Mouse (Mus musculus) telencephalon, adult 2 months (tissue): ENCODE results near the gene Pdzd2.

ENCODE experiments used
- DNase-seq: peaks from one replicate; pipeline ENCODE4 v3.0.0-alpha.2; 2011; ENCODE audit warnings: low read depth, low spot score

Pdzd2 gene

DNA sequence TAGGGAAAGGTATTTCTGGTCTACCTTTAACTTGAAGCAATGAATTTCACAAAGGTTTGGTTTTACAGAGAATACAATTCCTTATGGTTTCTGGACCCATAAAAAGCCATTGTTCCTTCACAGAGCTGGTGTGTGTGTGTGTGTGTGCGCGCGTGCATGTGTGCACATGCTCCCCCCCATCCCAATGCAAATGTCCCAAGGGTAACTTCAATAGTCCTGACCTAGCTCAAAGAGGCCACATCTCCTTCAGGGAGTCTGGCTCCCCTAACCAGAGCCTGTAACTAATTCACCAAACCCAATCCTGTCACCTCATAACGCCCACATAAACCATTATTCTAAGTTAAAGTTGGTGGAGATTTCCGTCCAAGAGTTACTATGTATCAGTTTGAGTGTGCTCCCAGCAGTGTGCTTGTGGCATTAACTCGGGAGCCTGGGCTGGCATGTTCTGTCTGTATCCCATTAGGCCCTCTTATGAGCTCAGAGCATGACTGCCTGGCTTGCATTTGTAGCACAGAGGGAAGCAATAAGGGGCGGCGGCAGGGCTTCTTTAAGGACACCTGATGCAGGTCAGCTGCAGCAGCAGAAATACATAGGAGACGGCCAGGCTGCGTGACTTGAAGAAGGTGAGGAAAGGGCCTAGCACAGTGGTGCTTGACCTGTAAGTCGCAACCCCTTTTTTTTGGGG is 200.0 kb downstream of the Pdzd2 start:
- no peak for DNase-seq

DNA sequence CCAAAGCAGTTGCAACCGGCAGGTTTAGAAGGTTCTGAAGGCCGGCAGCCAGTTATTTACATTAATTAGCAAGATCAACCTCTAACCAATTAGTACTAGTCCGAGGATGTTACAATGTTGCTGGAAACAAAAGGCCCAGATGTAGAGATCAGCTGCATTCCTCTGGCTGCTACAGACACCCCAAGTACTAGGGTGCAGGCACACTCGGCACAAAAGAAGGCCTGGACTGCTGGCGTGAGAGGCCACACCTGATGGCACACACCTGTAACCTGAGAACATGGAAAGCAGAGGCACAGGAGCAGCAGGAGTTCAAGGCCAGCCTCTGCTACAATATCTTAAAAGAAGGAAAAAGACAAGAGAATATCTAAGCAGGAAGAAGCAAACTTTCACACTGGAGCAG is 206.5 kb downstream of the Pdzd2 start:
- no peak for DNase-seq

DNA sequence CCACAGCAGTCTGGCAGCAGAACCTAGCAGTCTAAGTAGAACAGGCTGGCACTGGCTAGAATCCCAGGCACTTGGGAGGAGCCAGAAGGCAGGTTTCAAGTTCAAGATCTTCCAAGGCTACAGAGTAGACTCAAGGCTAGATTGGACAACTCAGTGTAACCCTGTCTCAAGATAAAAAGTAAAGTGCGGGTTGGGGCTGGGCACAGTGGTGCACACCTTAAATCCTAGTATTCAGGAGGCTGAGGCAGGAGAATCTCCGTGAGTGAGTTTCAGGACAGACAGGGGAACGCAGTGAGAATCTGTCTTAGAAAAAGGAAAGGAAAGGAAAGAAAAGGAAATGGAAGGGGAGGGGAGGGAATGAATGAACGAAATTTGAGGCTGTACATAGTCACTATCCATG is 207.2 kb downstream of the Pdzd2 start:
- DNase-seq: no peak

DNA sequence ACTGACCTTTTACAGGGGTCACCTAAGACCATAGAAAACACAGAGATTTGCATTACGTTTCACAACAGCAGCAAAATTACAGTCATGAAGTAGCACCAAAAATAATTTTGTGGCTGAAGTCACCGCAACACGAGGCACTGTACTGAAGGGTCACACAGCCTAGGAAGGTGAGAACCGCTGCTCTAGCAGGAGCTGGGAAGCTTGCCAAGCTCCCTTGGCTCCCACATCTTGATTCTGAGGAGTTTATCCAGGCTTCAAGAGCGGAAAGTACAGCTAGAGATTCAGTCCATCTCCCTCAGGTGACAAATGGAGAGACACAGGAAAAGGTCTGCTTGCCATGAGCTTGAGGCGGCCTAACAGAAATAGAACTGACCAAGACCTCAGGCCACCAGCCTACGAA is 216.9 kb downstream of the Pdzd2 start:
- DNase-seq: no peak

DNA sequence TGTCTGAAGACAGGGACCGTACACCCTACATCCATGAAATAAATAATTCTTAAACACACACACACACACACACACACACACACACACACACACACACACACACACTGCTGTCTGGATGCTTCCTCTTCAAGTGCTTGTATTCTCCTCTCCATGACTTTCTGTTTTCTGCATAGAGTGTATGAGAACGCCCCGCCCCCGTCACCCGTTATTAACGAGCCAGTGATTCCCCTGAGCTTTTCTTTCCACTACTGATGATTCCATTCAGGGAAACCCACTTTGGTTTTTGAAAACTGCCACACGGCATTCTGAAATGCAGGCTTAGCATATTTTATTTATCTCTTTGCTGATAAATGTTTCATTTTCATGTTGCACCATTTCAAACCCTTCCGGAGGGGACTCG is 219.4 kb downstream of the Pdzd2 start:
- no peak for DNase-seq

DNA sequence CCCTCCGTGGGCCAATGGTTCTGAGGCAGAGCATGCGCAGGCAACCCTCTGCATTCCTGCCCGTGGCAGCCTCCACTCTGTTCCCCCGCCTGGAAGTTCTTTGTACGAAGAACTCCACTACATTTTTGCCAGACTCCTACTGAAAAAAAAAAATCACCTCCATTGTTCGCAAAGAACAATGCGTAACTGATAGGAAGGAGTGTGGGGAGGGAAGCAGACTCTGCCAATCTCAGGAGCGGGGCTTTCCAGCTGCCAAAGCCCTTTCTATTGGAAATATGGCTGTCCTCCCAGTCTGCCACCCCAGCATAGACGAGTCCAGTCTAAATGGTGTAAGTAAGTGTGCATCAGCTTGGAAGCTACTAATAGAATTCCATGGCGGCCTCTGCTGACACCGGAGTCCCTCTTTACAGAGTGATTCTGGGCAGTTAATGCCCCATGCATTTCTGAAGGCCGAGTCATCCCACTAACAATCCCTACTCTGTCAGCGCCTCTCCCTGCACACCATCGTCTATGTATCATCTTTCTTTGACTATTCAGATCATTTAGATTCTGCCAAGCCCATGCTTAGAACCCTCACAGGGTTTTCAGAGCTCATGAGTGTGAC is 221.3 kb downstream of the Pdzd2 start:
- peak; percentile 40 for DNase-seq

DNA sequence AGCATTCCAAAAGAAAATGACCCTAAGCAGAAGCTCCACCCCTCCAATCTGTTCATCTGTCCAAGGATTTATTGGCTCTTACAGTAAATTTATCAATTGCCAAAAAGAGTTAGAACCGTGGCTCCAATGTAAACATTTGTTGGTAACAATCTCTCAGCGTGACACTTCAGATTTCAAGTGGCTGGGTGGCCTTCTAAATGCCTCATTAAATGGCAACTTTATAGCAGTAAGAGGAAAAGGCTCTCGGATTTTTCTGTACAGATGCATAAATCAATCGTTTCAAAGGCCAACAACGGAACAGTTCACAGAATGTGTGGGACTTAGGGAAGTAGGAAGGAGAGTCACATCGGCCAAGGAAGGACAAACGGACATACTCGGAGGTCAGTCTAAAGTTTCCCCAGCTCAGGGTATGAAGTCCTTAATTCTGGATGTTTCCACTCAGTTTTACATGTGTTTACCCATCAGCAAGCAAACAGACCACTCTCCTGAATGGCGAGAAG is 222.4 kb downstream of the Pdzd2 start:
- no peak for DNase-seq

DNA sequence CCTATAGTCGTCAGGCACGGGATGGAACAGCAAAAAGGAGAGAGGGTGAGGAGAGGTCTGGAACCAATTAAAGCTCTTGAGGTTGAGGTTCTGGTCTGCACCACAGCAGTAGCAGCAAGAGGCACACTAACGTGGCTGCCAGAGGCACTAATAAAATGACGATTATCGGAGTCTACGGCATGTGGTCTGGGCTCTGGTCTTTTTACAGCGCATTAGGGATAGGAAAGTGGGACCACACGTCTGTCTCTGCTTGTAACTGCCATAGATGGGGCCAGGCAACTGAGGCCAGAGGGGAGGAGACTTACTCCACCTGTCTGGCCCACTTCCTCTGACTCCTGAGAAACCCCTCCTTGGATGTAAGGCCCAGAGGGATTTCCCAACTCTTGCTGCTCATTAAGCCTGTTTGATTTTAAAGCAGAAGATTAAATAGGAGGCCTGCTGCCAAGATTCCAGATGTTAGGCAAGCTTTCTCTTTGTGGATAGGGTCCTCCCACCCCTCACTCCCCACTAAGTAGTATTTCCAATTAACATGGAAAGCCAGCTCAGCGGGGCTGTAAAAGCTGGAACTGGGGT is 224.4 kb downstream of the Pdzd2 start:
- no peak for DNase-seq

DNA sequence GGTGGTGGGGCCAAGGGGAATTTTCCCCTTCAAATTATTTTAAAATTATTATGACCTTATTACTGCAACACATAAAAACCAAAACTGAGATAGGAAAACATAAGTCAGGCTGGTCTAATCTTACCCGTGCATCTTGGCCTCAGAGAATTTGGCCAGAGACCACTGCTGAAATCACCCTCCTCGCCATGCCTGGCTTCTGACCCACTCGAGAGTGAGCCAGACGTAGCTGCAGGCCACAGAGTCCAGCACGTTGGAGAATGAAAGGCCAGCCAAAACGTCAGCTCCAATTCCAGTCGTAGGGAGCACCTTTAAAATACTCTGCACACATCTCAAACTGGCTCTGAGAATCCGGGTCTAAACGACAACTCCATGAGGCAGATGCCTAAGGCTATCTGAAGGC is 226.2 kb downstream of the Pdzd2 start:
- no peak for DNase-seq

DNA sequence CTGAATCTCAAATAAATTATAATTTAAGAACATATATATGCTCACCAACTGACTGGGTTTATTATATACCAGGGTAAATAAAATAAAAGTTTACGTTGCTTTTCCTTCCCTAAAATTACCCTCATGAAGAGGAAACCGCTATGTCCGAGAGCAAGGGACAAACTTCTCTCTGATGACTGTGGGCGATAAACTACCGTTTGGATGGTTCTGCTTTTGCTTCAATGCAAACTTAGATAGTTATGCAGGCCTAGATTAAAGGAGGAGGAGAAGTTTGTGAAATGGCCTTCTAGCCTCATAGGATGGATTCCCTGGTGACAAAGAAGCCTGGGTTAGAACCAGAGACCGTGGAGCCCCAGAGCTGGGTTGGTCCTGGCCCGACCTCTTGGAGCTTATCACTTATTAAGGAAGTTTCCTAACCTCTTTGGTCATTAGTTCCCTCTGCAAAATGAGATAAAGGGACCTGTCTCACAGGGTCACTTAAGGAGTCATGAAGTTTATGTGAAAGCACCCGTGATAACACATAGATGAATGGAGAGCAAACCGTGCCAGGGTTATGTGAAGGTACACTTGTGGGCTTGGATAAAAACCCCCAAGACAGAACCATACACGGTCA is 230.9 kb downstream of the Pdzd2 start:
- no peak for DNase-seq

DNA sequence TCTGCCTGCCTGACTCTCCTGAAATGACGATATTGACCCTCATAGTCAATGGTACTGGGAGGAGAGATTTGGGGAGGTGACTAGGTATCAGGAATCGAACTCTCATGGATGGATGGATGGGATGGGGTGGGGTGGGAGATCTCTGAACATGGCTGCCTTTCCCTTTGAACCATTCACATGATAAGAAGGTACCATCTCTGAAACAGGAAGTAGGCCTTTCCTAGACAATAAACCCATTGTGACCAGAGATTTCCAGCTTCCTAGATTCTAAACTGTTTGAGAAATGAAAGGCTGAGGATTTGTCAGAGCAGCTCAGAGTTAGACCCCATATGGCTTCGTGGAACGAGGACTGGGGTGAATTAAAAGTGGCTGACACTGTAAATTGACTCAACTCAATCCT is 232.2 kb downstream of the Pdzd2 start:
- no peak for DNase-seq

DNA sequence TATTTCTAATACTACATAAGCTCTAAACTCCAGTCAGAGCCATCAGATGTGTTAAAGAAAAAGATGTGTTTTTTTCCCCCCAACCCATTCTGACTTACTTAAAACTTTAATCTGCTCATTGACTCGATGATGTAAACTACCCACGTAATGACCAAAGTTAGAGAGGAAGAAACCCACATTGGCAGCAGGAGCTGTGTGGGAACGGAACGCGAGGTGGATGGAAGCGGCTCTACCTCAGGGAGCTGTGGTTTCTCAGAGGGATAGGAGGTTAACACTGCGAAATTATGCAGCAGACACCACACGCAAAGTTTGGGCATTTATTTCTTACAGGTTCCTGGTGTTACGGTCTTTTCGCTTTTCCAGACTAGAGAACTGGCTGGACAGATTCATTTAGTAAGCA is 233.2 kb downstream of the Pdzd2 start:
- DNase-seq: no peak

DNA sequence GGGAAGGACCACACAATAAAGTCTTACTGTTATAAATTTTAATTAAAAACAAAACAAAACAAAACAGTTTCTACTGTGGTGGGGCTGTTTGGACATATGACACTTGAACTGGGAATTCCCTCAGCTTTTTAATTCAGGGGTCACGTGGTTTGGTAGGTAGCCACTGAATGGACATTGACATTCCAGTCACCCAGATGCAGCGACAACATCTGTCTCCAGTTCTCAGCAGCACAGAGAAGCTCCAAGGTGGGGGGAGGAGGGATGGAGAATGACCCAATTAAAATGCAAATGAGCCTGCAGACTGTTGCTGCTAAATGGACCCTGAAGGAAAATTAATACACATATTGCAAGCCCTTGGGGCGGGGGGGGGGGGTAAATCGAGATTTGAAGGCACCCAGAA is 233.6 kb downstream of the Pdzd2 start:
- DNase-seq: no peak

DNA sequence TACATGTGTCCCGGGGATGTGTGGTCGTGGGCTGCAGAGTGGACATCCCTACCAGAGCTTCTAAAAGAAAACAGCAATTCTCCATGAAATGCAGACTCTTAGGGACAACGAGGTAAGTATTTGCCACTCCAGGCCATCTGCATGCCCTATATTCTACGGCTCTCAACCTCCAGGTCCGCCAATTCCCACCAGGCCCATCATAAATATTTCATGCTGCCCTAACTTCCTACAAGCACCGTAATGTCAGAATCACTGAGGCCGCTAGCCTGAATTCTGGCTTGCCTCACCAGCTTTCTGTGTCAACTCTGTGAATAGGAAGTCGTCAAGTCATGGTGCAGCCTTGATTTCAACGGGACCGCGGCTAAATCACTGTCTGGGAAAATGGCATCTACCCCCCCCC is 234.2 kb downstream of the Pdzd2 start:
- DNase-seq: no peak

DNA sequence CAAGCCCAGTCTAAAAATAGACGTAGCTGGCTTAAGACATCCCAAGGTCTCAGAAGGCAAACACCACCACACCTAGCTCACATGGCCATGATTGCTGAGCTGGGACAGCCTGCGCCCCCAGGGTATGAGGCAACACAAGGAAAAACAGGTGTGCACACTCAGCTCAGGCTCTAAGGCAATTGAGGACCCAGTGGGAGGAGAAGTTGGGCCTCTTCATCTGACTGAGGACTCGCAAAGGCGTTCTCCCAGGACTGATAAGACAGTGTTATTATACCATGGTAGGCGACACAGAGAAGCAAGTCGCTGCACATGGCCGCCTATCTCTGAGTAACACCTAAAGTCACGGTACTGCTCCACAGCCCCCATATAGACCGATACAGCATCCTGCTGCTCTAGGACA is 235.8 kb downstream of the Pdzd2 start:
- no peak for DNase-seq

DNA sequence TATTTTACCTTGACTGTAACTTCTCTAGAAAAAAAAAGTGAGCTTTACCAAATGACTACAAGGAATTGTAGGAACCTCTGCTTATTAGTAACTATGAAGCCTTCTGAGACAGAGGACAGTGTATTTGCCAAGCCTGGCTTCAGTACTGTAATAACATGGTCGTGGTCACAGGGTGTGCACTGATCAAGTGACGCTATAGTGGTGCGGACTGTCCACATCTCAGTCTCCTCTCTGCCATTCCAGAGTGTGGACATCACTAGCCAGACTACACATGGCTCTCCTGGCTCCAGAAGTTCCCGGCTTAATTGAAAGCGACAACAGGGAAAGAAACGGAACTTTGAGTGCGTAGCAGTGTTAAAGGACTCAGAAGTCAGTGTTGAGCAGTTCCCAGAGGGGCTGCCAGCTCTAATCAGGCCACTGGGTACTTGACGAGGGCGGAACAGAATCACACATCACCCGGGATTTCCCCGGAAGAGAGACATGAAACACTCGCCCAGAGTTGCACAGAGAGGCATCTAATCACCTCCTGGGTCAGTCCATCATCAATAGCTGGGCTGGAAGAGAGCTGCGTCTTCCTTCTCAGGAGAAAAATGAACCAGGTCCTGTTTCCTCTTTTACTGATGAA is 237.7 kb downstream of the Pdzd2 start:
- no peak for DNase-seq

DNA sequence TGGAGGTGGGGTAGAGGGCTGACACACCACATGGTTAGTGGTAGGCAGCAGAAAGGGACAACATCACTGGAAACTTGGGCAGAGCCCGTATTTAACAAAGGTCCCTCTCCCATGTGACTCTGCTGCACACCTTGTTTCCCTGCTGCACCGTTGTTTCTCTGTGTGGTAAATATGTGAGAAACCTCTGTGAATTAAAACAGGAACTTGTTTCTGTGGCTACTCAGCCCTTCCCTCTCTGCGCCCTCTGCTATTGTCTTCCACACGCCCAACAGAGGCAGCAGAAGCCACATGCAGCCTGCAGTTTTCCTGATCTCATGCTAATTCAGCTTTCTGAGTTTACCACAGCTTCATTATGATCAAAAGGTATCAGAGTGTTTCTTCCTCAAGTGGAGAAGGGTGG is 239.1 kb downstream of the Pdzd2 start:
- DNase-seq: no peak

DNA sequence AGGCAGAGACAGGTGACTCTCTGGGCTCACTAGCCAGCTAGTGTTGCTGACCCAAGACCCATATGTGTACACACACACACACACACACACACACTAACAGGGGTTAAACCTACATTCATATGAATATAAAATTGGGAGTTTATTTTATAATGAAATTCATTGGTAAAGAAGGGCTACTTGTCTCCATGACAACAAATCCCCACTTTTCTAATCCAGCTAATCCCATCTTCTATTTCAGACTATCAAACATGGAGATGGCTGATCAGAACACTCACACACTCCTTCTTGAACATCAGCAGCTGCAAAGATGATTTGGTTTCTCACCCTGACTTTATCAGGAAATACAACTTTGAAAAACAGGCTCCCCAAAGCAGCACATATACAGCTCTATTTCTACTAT is 245.6 kb downstream of the Pdzd2 start:
- no peak for DNase-seq

DNA sequence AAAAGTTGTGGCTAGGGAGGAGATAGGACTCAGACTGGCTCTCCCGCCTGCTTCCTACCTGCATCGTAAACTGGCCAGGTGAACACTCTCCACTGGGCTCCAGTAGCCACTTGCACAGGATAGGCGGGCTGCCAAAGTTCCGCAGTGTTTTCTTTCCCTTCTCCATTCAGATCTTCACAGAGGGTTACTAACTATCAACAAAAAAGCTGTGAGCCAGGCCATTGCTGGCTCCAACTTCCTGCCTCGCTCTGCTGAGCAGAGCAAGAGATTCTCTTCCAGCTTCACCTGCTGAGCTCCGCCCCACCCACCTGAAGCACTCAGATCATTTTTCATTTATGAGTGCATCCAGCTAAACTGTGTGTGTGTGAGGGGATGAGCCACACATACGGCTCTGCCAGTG is 246.5 kb downstream of the Pdzd2 start:
- DNase-seq: no peak

DNA sequence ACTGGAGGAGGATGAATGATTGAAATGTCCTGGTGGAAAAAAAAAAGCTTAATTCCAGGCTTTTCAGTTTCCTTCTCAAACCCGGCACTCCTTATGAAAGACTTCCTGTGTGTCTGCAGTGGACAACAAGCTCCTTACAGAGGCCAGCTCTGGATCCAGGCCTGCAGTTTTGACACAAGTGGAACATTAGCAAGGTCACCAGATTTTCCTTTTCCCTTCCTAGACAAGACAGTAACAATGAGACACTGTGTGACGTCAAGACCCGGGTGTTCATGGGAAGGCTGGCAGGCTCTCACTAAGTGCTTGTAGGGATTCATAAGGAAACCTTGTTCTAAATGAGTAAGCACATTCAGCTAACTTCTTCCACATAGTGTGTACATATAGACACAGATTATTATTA is 248.8 kb downstream of the Pdzd2 start:
- DNase-seq: peak; percentile 71

DNA sequence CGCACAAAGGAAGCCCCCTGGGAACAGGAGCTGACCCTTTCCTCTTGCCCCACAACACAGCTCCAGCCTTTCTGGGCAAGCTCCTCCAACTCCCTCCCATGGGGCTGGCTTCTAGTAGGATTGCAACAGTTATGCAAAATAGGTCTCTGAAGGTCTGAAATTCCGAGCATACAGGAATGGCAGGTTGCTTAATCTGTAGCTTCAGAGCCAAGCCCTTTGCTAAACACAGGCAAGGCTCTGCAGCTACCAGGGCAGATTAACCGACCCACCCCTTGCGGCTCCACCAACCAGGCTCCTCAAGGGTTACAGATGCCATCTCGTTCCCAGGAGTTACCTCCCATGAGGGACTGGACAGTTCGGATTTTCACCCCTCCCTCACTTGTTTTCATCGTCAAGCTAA is 249.2 kb downstream of the Pdzd2 start:
- DNase-seq: no peak

DNA sequence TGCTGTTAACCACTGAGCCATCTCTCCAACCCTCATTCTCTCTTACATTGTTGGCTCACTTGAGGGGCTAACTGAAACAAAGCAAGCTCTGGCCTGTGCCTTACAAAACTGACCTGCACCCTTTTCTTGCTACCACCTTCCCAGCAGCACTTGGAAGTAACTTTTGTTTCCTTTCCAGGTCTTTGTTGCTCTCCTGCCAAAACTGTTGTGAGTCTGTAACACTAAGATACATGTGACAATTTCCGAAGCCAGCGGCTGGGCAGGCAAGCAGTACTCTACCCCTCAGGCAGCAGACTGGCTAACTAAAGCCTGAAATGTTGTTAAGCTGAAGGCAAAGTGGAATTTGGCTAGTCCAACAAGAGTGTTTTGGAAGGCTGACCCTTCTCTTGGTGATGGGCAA is 251.4 kb downstream of the Pdzd2 start:
- DNase-seq: no peak
